Mouse (Mus musculus) embryonic fibroblast, embryonic 13.5 days (primary cell): ENCODE measurements around the gene Ttc3.

Experiments
- CTCF ChIP-seq: IDR thresholded peaks from 2 replicates; pipeline ENCODE4 v1.5.1; 2011; ENCODE audit warnings: mild to moderate bottlenecking, control low read depth, low read length, moderate library complexity, borderline replicate concordance; ENCODE audit not compliant: insufficient read depth
- POLR2A ChIP-seq: IDR thresholded peaks from 2 replicates; pipeline ENCODE4 v1.6.1; 2011; ENCODE audit warnings: low read depth, mild to moderate bottlenecking, control low read depth, low read length, moderate library complexity

- no peak for TF ChIP-seq CTCF
- no peak for TF ChIP-seq POLR2A
These were observed 26.2 kb downstream of the Ttc3 start for GRCm38 (mm10) chr16:94396641-94397040.
